Mouse (Mus musculus) hindbrain, embryonic 11.5 days (tissue): Measurements from ENCODE around the gene Olfr1471. TPM values are rescaled to one million over a fixed set of nuclear protein-coding genes. Genes with fewer than 3 reads are reported as not detected.
"Not testable (repeated sequence)": the region's sequence is repeated elsewhere in the genome, so short reads cannot be mapped to it uniquely, and the experiment has no call there.

Experiments
- ATAC-seq: fragments of 200-750 bp; cut with Nextera tagmentation; 2 replicates; pipeline ENCODE4 v1.8.0; 2017; ENCODE audit warnings: mild to moderate bottlenecking, moderate TSS enrichment, moderate library complexity; ENCODE audit not compliant: low FRiP score
- DNase-seq: peaks from one replicate; pipeline ENCODE4 v3.0.0-alpha.2; 2015; ENCODE audit warnings: low spot score
- H3K27ac ChIP-seq: fragments of 300-500 bp; sonication (generic); 2 replicates; pipeline ENCODE4 v1.5.1; 2014; ENCODE audit warnings: mild to moderate bottlenecking, low read depth, low read length
- H3K27me3 ChIP-seq: fragments of 300-500 bp; sonication (generic); 2 replicates; pipeline ENCODE4 v1.6.1; 2014; ENCODE audit warnings: mild to moderate bottlenecking, low read length, moderate library complexity, mixed read lengths; ENCODE audit not compliant: control insufficient read depth, insufficient read depth
- H3K36me3 ChIP-seq: fragments of 300-500 bp; sonication (generic); 2 replicates; pipeline ENCODE4 v1.6.1; 2014; ENCODE audit warnings: mild to moderate bottlenecking, low read length, moderate library complexity, mixed read lengths; ENCODE audit not compliant: control insufficient read depth, insufficient read depth
- H3K4me1 ChIP-seq: fragments of 300-500 bp; sonication (generic); replicated peaks from 2 replicates; pipeline ENCODE4 v1.6.1; 2014; ENCODE audit warnings: low read length, mixed read lengths; ENCODE audit not compliant: control insufficient read depth, insufficient read depth
- H3K4me2 ChIP-seq: fragments of 300-500 bp; sonication (generic); replicated peaks from 2 replicates; pipeline ENCODE4 v1.6.1; 2014; ENCODE audit warnings: mild to moderate bottlenecking, low read depth, low read length
- H3K4me3 ChIP-seq: fragments of 300-500 bp; sonication (generic); 2 replicates; pipeline ENCODE4 v1.5.1; 2014; ENCODE audit warnings: low read depth, low read length
- H3K9ac ChIP-seq: fragments of 300-500 bp; sonication (generic); 2 replicates; pipeline ENCODE4 v1.6.1; 2014; ENCODE audit warnings: low read depth, low read length
- H3K9me3 ChIP-seq: fragments of 300-500 bp; sonication (generic); 2 replicates; pipeline ENCODE4 v1.6.1; 2016; ENCODE audit warnings: low read length; ENCODE audit not compliant: control insufficient read depth
- WGBS: fragments of 180-500 bp; shearing (Covaris S2); extraction: QIAGEN DNeasy Blood & Tissue Kit; methylation state at CpG from one replicate; pipeline ENCODE4 v1.1.7; 2014; 5-methylcytosine and 5-hydroxymethylcytosine counted together
- polyA plus RNA-seq: library from polyadenylated mRNA; unstranded; fragments of >200 nt; fragmentation: Nextera tagmentation; extraction: Ambion mirVana; gene quantifications from 2 replicates; pipeline ENCODE4 v1.2.1, GENCODE M21; 2014

Gene Olfr1471
- not detected in 2 replicates for polyA plus RNA-seq

GRCm38 (mm10) chr19:13443109-13443508 is at the start of gene Olfr1471:
Gene Olfr1471, plus strand, starts transcription at chr19:13443409.
- not testable (repeated sequence) for H3K4me3 ChIP-seq, H3K27ac ChIP-seq, H3K4me2 ChIP-seq, H3K9me3 ChIP-seq, H3K9ac ChIP-seq, DNase-seq, H3K36me3 ChIP-seq, H3K27me3 ChIP-seq, H3K4me1 ChIP-seq, ATAC-seq
- 74% methylated on average over 2 of the region's 2 CpGs for WGBS

GRCm38 (mm10) chr19:13407549-13407948 is 35.7 kb upstream of the Olfr1471 start, which contains the start of gene Olfr1469:
Gene Olfr1469, plus strand, starts transcription at chr19:13407849.
- no peak for DNase-seq
- ATAC-seq, result no peak
- Histone ChIP-seq H3K4me1 (no peaks in the 10 kb centered on the region), H3K36me3 (no peaks in the 10 kb centered on the region), H3K27me3 (no peaks in the 10 kb centered on the region), H3K9me3 (no peaks in the 10 kb centered on the region), H3K9ac (no peak within 1 kb of the TSS), H3K27ac (no peak within 1 kb of the TSS), H3K4me2 (no peak within 1 kb of the TSS), H3K4me3 (no peak within 1 kb of the TSS)
- 80% methylated on average over 2 of the region's 2 CpGs for WGBS

- H3K4me3 ChIP-seq, result no peak within 1 kb of the TSS
- no peaks in the 10 kb centered on the region for H3K36me3 ChIP-seq
- no peak for ATAC-seq
- WGBS, result 82% methylated on average over 1 of the region's 1 CpGs
- no peak within 1 kb of the TSS for H3K4me2 ChIP-seq
- H3K27me3 ChIP-seq, result no peaks in the 10 kb centered on the region
- H3K9me3 ChIP-seq, result no peaks in the 10 kb centered on the region
- H3K27ac ChIP-seq, result no peak within 1 kb of the TSS
- no peaks in the 10 kb centered on the region for H3K4me1 ChIP-seq
- DNase-seq, result no peak
- no peak within 1 kb of the TSS for H3K9ac ChIP-seq
These were observed 12.8 kb downstream of the Olfr1471 start, which contains the start of gene Olfr1472 for GRCm38 (mm10) chr19:13455986-13456385. Gene Olfr1472, minus strand, starts transcription at chr19:13456086.

GRCm38 (mm10) chr19:13469265-13469664 is 26.1 kb downstream of the Olfr1471 start, which contains the start of gene Olfr1474:
Gene Olfr1474, plus strand, starts transcription at chr19:13469565.
- not testable (repeated sequence) for H3K4me1 ChIP-seq, H3K27me3 ChIP-seq, H3K4me2 ChIP-seq, H3K36me3 ChIP-seq, H3K9ac ChIP-seq, H3K4me3 ChIP-seq, H3K9me3 ChIP-seq, ATAC-seq, DNase-seq, H3K27ac ChIP-seq
- 83% methylated on average over 4 of the region's 4 CpGs for WGBS

GRCm38 (mm10) chr19:13480096-13480495 is 36.9 kb downstream of the Olfr1471 start, which contains the start of gene Olfr1475:
Gene Olfr1475, minus strand, starts transcription at chr19:13480196.
- H3K36me3 ChIP-seq, result no peaks in the 10 kb centered on the region
- ATAC-seq (no peak), DNase-seq (no peak)
- no peaks in the 10 kb centered on the region for H3K4me1 ChIP-seq
- no peak within 1 kb of the TSS for H3K9ac ChIP-seq
- H3K9me3 ChIP-seq, result no peaks in the 10 kb centered on the region
- no peak within 1 kb of the TSS for H3K4me3 ChIP-seq
- no peaks in the 10 kb centered on the region for H3K27me3 ChIP-seq
- no peak within 1 kb of the TSS for H3K4me2 ChIP-seq
- no peak within 1 kb of the TSS for H3K27ac ChIP-seq

- H3K9me3 ChIP-seq, result 0 out of 2 replicates have a peak, but pooled peaks cover 2% of the 10 kb centered on the region
- no peak for ATAC-seq
- H3K4me3 ChIP-seq, result no peak within 1 kb of the TSS
- no peak within 1 kb of the TSS for H3K4me2 ChIP-seq
- WGBS, result 82% methylated on average over 3 of the region's 3 CpGs
- H3K36me3 ChIP-seq, result no peaks in the 10 kb centered on the region
- DNase-seq, result no peak
- H3K27me3 ChIP-seq, result no peaks in the 10 kb centered on the region
- H3K4me1 ChIP-seq, result no peaks in the 10 kb centered on the region
- H3K9ac ChIP-seq, result no peak within 1 kb of the TSS
- no peak within 1 kb of the TSS for H3K27ac ChIP-seq
These were observed 57.0 kb downstream of the Olfr1471 start, which contains the start of gene Olfr1477 for GRCm38 (mm10) chr19:13500246-13500645. Gene Olfr1477, plus strand, starts transcription at chr19:13500546.

Other genes with a start within 250 kb of the Olfr1471 start
- gene Olfr1463, start 212.1 kb upstream of the Olfr1471 start, polyA plus RNA-seq, result not detected in 2 replicates
- not detected in 2 replicates for gene Olfr1465, start 127.9 kb upstream of the Olfr1471 start, polyA plus RNA-seq
- not detected in 2 replicates for gene Olfr1466, start 104.5 kb upstream of the Olfr1471 start, polyA plus RNA-seq
- not detected in 2 replicates for gene Olfr1467, start 81.2 kb upstream of the Olfr1471 start, polyA plus RNA-seq
- not detected in 2 replicates for gene Olfr1469, start 35.6 kb upstream of the Olfr1471 start, polyA plus RNA-seq
- not detected in 2 replicates for gene Olfr1472, start 12.7 kb downstream of the Olfr1471 start, polyA plus RNA-seq
- not detected in 2 replicates for gene Olfr1474, start 26.2 kb downstream of the Olfr1471 start, polyA plus RNA-seq
- not detected in 2 replicates for gene Olfr1475, start 36.8 kb downstream of the Olfr1471 start, polyA plus RNA-seq
- not detected in 2 replicates for gene Olfr1477, start 57.1 kb downstream of the Olfr1471 start, polyA plus RNA-seq
- gene Olfr1480, start 84.5 kb downstream of the Olfr1471 start, polyA plus RNA-seq, result not detected in 2 replicates
- gene Olfr1484, start 140.1 kb downstream of the Olfr1471 start, polyA plus RNA-seq, result not detected in 2 replicates
- gene Olfr1487, start 174.0 kb downstream of the Olfr1471 start, polyA plus RNA-seq, result not detected in 2 replicates
- not detected in 2 replicates for gene Olfr1489, start 188.2 kb downstream of the Olfr1471 start, polyA plus RNA-seq
- gene Olfr1490, start 207.7 kb downstream of the Olfr1471 start, polyA plus RNA-seq, result not detected in 2 replicates